Mouse (Mus musculus) heart, adult 11 months (tissue): ENCODE results near the gene Kcnq1.

Experiments used
- DNase-seq: peaks from one replicate; pipeline ENCODE4 v3.0.0; 2022

Kcnq1 gene

DNA sequence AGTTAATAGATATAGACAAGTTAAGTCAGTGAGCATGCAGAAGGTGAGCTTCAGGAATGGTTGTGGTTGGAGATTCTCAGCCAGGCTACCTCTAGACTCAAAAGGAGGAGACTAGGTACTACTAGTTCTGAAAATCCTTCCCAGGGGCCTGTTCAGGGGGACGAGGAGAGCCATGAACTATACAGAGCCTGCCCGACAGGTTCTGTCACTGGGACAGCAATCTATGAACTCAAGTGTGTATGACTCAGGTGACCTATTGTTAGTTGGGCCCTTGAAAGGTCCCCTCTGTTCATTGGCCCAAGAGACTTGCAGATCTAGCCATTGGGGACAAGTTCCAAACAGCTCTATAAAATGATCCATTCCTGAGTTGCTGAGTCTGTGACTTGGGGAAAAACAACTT is 82.4 kb downstream of the Kcnq1 start:
- DNase-seq: peak; percentile 76

DNA sequence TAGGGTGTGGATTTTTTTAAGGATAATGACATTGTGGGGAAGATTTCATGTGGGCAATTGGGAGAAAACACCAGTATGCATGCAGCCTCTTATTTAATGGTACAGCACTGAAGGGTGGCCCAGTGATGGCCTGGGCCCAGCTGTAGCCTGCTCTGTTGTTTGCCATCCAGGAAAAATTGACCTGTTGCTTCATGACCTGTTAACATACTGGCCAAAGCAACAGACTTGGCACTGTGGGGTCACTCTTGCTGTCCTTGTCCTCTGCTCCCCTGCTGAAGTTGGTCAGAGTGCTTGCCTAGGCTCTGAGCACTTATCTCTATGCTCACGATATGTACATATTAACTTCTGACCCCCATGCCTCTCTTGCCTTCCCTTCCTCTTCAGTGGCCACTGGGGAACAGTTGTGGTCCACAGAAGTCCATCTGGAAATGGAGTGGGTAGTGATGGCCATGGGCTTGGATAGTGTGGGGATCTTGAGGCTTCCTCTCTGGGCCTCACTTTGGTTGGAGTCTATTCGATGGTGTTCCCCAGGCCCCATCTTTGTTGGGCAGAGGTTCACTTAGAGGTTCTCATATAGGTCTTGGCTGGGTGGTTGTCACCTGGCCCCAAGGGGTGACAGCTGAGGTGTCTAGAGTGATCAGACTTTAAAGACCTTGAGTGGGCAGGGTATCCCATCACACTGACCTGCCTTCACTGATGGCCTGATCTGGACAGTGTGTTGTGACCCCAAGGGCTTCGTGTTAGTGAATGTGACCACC is 84.0 kb downstream of the Kcnq1 start:
- DNase-seq: peak; percentile 68

DNA sequence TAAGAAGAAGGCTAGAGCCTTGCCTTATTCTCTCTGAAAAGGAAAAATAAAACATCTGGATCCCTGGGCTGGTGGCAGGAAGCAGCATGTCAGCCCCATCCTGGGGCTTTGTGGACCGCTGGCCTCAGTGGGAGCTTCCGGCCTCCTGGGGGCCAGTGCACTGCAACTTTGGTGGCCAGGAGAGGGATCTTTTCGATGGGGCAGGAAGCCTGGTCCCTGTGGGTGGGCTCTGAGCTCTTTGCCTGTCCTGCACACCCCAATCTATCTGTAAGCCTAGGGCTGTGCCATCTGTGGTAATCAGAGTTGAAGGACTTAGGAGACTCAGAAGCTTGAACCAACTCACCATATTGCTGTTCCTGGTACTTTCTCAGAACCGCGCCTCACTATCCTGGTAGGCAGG is 84.7 kb downstream of the Kcnq1 start:
- DNase-seq: peak; percentile 78

DNA sequence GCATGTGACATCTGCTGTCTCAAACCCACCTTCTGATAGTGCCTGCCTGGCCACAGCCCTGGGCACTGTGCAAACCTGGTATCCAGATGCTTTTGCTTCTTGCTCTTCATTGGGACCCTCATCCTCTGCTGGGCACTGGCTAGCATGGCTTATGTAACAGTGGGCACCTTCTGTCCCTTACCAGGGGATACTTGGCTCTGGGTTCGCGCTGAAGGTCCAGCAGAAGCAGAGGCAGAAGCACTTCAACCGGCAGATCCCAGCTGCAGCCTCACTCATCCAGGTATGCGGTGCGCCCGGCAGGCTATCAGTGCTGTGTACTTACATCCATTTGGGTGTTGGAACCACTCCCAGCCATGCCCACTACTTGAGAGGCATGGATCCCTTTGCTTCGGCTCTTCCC is 86.2 kb downstream of the Kcnq1 start:
- peak; percentile 70 for DNase-seq

DNA sequence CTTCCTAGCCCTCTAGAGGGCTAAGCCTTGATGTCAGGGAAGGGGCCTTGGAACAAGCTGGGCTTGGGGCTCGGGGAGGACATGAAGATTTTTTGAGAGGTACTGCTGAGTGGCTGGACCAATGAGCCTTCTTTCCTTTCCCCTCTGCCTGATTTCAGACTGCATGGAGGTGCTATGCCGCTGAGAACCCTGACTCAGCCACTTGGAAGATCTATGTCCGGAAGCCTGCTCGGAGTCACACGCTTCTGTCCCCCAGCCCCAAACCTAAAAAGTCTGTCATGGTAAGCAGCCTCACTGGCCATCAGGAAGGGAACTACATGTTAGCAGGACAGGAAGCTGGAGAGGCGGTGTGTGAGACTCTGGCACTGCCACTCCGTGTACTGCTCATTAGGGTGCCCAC is 87.9 kb downstream of the Kcnq1 start:
- DNase-seq: peak; percentile 63

DNA sequence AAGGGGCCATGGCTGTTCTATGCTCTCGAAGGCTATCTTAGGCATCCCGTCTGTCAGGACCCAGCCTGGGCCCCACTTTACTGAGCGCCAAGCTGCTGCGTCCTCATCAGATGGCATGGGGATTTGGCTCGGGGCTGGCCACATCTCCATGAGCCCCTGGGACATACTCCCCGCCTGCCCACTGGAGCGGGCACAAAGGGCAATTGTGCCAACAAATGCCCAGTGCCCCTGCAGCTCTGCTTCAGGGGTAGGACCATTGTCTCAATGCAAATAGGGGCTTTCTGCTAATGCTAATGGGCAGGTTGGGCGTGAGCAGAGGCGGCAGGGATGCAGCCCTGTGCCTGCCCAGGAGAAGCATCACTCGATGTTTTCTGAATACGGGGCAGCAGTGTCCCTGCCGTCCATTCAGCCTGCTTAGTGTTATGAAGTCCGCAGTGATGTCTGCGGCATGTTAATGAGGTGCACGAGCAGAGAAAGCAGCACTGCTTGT is 91.8 kb downstream of the Kcnq1 start:
- DNase-seq: peak; percentile 76

DNA sequence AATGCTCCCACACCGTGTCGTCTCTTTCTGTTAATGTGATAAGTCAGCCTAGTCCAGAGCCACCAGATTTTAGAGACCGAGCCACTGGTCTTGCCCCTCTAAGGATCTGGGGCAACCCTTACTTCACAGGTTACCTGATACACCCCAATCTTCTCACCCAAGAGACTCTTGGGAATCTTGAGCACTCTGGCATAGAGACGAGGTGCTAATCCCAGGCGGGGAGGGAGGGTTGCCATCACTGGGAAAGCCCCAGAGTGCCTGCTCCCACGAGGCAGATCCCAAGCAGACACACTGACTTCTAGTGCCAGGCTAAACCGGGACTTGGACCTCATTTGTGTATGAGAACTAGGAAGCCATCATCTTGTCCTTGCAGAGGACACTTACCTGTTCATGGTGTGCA is 92.3 kb downstream of the Kcnq1 start:
- DNase-seq: peak; percentile 50

DNA sequence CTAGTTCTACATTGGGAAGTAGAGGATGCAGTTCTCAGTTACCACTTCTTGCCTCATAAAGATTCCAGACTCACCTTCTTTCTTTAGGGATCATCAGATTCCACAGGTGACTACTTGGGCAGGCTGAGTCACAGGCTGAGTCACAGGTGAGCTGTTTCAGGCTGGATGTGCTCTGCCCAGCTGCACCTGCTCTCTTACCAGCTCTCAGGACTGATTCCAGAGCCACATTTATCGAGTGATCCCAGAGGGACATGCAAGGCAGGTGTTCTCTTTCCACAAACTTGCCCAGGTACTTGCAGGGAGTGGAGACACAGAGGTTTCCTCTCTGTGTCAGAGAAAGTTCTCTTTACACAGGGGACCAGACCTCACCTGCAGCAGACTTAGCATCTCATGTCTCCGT is 95.1 kb downstream of the Kcnq1 start:
- peak; percentile 64 for DNase-seq

DNA sequence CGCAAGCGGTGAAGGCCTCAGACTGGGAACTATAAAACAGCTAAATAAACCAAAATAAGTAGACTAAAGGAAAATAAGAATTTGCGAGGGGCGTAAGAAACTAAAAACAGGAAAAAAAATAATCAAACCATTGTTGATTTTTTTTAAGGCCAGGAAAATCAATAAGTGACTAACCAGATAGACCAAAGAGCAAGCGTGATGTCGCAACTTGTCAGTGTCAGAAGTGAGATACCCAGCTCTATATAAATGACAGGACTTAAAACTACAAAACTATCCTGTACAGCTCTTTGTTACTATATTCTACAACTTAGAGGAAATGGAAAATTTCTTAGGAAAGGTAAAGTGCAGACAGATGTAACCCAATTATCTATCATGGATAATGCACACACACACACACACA is 97.7 kb downstream of the Kcnq1 start:
- DNase-seq: no peak

DNA sequence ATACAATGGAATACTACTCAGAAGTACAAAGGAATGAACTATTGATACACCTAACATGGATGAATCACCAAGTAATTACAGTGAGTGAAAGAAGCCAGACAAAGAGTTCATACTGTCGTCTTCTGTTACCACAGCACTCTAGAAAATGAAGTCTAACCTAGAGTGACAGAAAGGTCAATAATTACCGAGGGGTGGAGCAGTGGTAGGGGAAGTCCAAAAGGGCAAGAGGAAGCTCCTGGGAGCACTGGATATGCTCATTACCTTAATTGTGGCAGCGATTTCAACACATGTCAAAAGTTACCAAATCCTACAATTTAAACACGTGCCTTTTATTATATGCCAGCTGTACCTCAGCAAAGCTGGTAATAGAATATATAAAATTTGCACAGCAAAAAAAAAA is 100.9 kb downstream of the Kcnq1 start:
- no peak for DNase-seq

DNA sequence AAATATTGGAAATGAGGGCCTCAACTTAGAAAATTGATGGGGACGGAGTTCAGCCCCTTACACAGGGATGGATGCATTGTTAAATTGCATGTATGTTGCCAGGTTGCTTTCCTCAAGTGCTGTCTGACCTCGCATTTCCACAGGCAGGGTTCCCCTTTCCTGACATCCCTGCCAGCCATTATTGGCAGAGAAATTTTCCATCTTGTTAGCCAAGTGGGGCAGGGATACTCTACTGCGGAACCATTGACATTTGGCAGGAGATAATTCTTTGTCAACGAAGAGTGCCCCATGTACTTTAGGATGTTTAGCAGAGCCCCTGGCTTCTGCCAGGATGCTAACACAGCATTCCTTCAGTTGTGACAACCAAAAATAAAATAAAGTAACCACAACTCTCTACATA is 104.6 kb downstream of the Kcnq1 start:
- peak; percentile 98 for DNase-seq

DNA sequence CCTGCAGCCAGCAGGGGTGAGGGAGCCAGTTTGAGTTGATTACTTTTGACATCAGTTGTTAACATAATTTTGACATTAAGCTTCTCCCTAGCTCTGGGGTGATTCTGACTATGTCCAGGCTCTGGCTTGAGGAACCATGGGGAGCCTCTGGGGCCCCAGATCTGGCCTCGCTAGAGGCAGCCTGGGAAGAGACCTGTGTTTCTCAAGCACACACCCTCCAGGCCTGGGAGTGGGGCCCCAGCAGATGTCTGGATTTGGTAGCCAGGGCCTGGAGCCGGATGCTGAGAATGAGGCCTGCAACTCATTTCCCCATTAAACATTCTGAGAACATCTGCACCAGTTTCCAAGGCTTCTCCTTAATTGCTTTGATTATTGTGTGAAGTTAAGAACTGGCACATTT is 145.0 kb downstream of the Kcnq1 start:
- peak; percentile 83 for DNase-seq

DNA sequence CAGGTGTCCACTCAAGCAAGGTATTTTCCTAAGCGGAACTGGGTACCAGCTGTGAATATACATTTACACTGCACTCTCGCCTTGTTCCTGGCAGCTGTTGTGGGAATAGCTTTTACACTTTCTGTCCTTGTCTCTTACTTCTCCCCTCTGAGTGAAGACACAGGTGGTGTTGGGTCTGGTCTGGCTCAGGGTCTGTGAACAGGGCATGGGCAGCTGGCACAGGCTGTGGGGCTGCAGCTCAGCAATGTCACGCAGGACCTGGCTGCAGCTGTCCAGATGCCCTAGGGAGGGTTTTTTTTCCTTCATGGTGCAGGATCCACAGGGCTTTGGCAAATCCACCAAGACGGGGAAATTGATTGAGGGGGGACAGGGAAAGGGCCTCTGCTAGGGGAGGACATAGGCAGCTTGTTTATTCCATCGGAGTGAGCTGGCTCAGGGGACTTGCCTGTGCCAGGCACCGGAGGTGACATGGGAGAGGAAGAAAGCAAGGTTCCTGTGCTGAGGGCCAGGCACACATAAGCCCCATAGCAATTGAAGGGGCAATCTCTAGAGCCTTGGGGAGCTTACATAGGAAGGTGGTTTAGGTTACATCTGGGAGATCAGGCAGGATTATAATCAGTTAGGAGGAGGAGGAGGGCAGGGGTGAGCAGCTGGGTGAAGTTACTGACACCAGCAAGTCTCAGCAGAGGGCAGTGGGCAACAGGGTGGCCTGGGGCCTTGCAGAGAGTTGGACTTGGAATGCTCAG is 147.1 kb downstream of the Kcnq1 start:
- DNase-seq: peak; percentile 81

DNA sequence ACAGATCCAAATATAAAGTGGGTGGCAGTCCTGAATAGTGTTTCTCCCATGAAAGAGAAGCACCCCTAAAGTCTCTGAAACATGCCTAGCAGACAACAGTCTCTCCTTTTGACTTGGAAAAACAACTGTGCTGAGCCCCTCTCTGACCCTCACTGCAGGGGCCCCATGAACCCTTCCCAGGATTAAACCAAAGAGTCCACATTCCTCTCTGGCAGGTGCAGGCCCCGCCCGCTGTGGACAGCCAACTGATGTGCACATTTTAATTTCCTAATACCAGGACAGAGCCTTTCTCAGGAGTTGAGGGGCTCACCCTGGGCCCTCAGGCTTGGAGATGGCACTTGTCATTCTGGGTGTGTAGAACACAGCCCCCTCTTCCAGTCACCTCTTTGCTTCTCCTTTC is 148.7 kb downstream of the Kcnq1 start:
- peak; percentile 74 for DNase-seq

DNA sequence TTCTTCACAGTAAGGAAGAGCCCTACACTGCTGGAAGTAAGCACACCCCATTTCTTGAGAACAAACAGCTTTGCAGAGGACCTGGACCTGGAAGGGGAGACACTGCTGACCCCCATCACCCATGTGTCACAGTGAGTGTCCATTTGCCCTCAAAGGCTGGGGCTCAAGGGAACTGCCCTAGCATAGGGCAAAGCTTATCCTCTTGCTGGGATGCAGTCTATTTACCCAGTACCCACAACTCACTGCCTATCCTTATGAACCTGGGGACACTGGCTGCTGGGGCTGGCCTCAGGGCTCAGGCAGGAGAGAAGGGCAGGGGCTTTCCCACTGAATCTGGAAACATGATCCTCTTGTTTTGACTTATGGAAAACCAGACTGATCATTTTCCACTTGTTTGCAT is 155.1 kb downstream of the Kcnq1 start:
- peak; percentile 50 for DNase-seq

DNA sequence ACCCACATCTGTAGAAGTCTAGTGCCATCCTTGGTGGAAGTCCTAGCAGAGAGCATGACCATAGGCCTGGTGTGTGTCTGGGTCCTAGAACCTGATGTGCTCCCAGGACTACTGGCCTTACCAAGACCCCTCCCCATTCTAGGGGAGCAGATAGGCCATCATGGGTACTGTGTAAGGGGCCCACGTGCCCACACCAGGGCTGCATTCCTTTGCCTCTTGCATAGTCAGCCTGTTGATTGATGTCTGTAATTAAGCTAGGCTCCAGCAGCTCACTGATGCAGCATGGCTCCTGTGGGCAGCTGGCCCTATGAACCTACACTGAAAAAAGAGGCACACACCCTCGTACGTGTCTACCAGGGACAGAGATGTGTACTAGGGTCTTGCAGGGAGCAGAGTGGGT is 157.4 kb downstream of the Kcnq1 start:
- peak; percentile 76 for DNase-seq

DNA sequence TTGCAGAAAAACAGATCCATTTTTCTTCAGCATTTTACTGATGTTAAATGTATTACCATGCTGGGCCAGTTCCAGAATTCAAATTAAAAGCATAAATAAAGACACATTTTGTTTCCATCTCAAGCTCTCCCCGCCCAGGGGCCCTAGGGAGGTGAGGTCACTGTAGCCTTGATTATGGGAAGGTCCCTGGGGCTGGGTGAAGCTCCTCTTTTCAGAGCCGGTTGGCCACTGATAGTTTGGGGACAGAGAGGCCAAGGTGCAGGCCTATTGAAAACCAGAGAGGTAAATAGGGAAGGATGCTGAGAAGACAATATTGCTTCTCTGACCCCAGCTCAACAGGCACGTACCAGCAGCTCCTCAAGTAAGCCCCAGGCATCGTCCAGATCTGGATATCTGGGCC is 157.8 kb downstream of the Kcnq1 start:
- peak; percentile 82 for DNase-seq

DNA sequence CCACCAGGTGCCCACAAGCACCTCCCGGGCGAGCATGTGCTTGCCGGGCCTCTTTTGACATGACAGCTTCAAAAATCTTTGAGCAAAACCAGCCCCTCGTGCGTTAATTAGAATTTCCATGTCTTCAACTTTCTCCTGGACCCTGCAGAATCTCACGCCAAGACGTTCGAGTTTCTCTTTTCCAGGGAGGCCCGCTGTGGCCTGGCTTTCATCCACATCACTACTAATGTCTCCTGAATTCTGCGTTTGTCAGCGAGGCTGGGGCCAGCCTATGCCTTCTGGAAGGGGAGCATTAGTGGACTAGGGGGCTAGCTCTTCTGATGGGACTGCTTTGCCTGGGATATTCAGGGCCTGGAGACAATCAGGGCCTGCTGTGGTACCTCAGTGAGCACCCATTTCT is 159.2 kb downstream of the Kcnq1 start:
- DNase-seq: peak; percentile 79

DNA sequence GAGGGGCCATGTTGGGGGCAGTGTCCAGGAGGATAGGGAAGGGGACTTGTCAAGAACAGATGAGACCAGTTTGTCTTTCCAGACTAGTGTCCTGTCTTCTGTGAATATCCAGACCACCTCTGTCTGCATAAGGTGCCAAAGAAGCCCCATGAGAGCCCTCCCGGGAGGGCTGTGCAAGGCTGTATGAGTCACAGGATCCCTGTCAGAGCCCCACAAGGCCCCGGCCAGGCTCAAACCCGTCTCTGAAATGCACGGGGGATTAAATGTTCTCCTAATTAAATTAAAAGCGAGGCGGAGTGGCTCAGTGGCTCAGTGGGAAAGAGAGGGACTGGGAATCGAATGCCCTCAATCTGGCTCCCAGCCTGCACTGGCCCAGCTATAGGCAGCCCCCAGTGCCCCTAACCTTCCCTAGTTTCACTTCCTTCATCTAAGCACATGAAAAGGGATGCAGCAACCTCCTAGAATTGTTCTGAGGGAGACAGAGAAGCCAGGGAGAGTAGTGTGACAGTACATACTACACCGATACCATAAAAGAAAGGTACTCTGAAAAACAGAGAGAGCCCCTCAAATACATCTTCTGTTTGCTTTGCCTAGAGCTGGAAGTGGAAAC is 159.8 kb downstream of the Kcnq1 start:
- DNase-seq: peak; percentile 82

DNA sequence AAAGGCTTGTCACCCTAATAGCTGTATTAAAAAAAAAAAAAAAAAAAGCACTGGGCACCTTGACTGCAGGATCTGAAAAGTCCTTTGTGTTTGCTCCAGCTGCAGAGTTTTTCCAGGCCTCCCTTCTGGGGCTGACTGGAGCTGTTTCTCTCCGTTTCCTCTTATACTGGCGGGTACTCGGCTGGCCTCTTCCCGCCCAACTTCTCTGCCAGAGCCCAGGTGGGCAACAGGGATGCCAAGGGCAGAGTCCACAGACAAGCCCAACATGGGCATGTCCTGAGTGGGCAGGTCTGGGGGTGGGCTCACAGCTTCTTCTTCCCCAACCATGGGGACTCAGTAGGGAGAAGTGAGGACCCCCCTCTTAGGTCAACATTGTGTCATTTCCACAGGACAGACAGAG is 167.6 kb downstream of the Kcnq1 start:
- DNase-seq: peak; percentile 73

DNA sequence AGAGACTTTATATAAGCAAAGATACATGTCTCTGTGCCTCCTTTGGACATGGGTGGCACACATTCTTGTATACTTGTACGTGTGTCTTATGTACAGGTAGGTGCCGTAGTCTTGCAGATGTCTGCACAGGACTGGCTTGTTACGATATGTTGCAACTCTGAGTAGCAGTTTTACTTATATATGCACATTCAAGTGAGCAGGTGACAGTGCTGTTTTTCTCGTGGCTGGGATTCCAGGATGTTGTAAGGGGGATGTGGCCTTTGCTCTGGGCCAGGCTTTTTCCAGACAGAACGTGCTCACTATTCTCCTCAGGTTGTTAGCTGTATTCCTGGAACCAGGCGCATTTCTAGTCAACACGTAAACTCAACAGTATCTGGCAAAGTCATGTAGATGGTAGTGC is 168.9 kb downstream of the Kcnq1 start:
- DNase-seq: peak; percentile 81

DNA sequence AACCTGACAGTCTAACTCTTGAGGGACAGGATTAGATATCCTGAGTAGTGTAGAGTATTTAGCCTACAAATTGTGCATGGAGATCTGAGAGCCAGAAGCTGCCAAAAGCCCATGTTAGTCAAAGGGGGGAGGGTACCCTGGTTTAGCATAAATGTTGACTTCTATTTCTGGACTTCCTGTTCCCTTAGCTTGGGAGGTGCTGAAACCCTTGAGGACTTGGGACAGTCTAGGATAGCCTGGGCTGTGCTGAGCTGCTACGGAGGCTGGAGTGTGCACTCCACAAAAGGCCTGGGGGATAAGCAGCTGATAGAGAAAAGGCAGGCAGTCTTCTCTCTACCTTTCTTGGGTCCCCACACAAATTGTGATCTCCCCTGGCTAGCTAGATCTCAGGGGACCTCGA is 177.5 kb downstream of the Kcnq1 start:
- DNase-seq: peak; percentile 86

DNA sequence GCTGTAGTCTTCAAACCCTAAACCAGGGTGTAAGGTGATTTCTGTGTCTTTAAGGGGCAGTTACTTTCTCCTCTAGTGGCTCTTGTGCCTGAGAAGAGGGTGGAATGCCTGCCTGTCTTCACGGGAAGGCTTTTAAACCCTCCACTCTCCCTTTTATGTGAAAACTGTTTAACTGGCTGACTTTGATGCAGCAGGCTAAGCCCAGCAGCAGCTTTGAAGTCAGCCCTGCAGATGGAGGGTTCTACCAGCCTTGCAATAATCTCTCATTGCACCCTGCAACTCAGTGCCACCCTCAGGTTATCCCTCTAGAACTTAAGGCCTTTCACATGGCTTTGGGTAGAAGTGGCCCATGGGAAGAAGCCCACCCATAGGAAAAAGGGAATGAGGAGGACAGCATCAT is 178.7 kb downstream of the Kcnq1 start:
- no peak for DNase-seq

DNA sequence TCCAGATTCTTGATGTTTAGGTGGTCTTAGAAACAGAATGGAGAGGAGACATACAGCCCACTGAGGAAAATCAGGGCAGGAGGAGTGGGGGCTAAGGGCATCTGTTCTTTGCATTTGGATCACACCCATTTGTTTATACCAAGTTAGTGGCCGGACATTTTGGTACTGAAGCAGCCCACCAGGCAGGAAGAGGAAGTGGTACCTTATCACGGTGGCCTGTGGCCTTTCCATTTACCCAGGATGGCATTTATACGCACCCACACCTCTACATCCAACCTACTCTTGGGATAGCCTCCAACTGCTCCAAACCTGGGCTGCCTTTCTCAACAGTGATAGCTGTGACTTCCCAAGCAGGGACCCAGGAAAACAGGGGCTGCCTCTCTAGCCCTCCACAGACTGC is 179.3 kb downstream of the Kcnq1 start:
- DNase-seq: no peak
